ENCODE assay signal across 2 mouse cellular contexts in the genomic region with DNA sequence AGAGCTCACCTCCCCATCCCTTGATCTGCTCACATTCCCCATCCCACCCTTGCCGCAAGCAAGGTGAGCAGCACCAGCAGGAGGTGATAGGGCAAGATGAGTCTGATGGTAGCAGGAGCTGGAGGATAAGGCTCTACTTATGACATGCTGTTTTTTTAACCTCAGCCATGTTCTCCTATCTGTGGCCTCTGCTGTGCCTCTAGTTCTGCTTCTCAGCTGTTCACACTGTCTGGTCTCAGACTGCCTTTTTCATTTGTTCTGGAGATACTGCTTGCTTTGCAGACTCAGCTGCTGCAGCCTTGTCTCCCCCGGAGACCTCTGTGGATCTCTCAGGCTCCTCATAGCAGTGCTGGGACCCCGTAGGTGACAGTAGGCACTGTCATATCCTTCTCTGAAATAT.
TF ChIP-seq lines count a peak whose summit lies in the region.

No protein-coding gene starts in this region.

TF ChIP-seq in MEL, 35 proteins besides CTCF, POLR2A, EP300 and RAD21 (continued from another document):
- TF ChIP-seq ZC3H11A (IDR thresholded peaks at IDR 0.05; ENCODE audit: low read depth, low read length) (no peak), POLR2AphosphoS5 (IDR thresholded peaks at IDR 0.05; ENCODE audit: borderline replicate concordance, low read depth, low read length) (no peak), ETS1 (IDR thresholded peaks at IDR 0.05; ENCODE audit: low read depth, low read length) (peak; percentile 69), ZKSCAN1 (IDR thresholded peaks at IDR 0.05; ENCODE audit: low read depth, low read length) (no peak), ZNF384 (IDR thresholded peaks at IDR 0.05; ENCODE audit: low read depth, low read length) (0 out of 2 replicates have a peak, but pooled peaks have one; percentile 9), CHD2 (IDR thresholded peaks at IDR 0.05; ENCODE audit: low read length) (no peak), GABPA (IDR thresholded peaks at IDR 0.05; ENCODE audit: low read depth, low read length) (no peak), TCF12 (IDR thresholded peaks at IDR 0.05; ENCODE audit: low read depth, low read length) (no peak), MXI1 (IDR thresholded peaks at IDR 0.05; ENCODE audit: low read depth, low read length) (no peak), SIN3A (IDR thresholded peaks at IDR 0.05; ENCODE audit: low read length) (no peak), TBP (IDR thresholded peaks at IDR 0.05; ENCODE audit: low read depth, low read length) (no peak), MAFK (IDR thresholded peaks at IDR 0.05; ENCODE audit: borderline replicate concordance, low read depth, low read length) (no peak), JUND (IDR thresholded peaks at IDR 0.05; ENCODE audit: low read depth, low read length) (no peak), MAZ (IDR thresholded peaks at IDR 0.05; ENCODE audit: low read depth, low read length) (no peak), RCOR1 (IDR thresholded peaks at IDR 0.05; ENCODE audit: low read depth, low read length) (no peak), NELFE (IDR thresholded peaks at IDR 0.05; ENCODE audit: low read depth, low read length) (no peak), HCFC1 (IDR thresholded peaks at IDR 0.05; ENCODE audit: low read depth, low read length) (no peak), UBTF (IDR thresholded peaks at IDR 0.05; ENCODE audit: borderline replicate concordance, insufficient read depth, low read depth, low read length) (no peak), TAL1 (IDR thresholded peaks at IDR 0.05; ENCODE audit: low read length) (0 out of 2 replicates have a peak, but pooled peaks have one; percentile 8), MEF2A (IDR thresholded peaks at IDR 0.05; ENCODE audit: extremely low read depth, insufficient replicate concordance, low read depth, low read length, poor library complexity, severe bottlenecking) (no peak), ZMIZ1 (IDR thresholded peaks at IDR 0.05; ENCODE audit: low read depth, low read length) (no peak), POLR2AphosphoS2 (IDR thresholded peaks at IDR 0.05; ENCODE audit: low read length) (no peak), SMC3 (IDR thresholded peaks at IDR 0.05; ENCODE audit: low read depth, low read length) (no peak), KAT2A (conservative IDR thresholded peaks at IDR 0.05; ENCODE audit: low read depth, low read length) (no peak)

TF ChIP-seq in myocyte, 11 proteins besides CTCF, POLR2A, EP300 and RAD21 (continued from another document):
- peak; percentile 40 for TF ChIP-seq POLR2AphosphoS2 (IDR thresholded peaks at IDR 0.05; ENCODE audit: insufficient read length, low read depth)
